Mouse (Mus musculus): Measurements from ENCODE around the gene Tas2r116.

Tas2r116 gene

DNA sequence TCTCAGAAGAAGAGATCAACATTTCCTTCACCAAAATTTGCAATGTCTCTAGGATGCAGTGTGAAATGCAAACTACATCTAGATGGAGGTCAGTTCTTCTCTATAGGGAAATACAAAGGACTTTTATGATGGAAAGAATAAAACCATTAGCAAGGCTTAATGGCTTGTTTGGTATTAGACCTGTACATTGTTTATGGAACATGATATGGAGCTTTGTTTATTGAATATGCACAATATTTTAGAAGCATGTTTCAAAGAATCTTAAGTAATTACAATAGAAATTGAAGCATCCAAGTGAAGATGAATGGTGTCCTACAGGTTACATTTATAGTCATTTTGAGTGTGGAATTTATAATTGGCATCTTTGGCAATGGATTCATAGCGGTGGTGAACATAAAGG is at the start of gene Tas2r116:
Gene Tas2r116, plus strand, starts transcription at position 301 of the 400 bp plus-strand sequence.
- DNase-seq = no peak

DNA sequence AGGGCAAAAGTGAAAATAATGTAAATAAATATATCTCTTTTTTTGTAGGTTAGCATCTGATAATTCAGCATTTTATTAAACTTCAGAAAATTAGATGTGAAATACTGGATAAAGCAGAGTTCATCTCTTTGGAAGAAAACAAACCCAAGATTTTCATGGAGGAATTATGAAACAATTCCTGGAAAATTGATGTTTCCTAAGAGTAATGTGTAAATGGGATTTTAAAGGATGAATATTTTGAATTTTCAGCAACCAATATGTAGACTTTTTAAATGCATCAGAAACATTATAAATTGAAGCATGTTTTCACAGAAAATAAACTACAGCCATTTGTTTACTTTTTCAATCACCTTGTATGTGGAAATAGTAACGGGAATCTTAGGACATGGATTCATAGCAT is 8.4 kb upstream of the Tas2r116 start, which contains the start of gene Tas2r123:
Gene Tas2r123, plus strand, starts transcription at position 301 of the 400 bp plus-strand sequence.
- DNase-seq = no peak

DNA sequence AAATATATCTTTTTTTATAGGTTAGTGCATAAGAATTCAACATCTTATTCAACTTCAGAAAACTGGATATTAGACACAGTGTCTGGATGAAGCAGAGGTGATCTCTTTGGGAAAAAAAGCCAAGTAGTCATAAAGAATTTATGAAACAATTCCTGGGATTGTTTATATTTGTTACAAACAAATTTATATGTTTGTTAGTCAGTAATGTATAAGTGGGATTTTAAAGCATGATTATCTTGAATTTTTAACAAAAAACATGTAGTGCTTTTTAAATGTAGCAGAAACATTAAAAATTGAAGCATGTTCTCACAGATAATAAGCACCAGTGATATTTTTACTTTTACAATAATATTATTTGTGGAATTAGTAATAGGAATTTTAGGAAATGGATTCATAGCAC is 12.5 kb downstream of the Tas2r116 start, which contains the start of gene Tas2r110:
Gene Tas2r110, plus strand, starts transcription at position 301 of the 400 bp plus-strand sequence.
- no peak for DNase-seq

DNA sequence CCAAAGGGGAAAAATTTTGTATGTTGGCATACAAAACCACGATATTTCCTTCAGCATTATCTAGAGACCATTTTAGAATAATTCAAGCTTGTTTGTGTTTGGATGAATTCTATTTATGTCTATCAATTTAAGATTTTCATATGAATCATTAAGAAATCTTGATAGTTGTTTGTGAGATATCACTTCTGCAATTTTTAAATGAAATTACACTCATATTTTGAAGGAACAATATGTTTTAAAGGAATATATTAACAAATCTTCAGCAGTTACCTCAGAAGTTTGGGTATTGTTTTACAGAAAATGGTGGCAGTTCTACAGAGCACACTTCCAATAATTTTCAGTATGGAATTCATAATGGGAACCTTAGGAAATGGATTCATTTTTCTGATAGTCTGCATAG is 37.5 kb downstream of the Tas2r116 start, which contains the start of gene Tas2r113:
Gene Tas2r113, plus strand, starts transcription at position 301 of the 400 bp plus-strand sequence.
- DNase-seq = no peak
